Mouse (Mus musculus) liver, embryonic 13.5 days (tissue): Measurements from ENCODE around the gene Ppm1h. TPM values are rescaled to one million over a fixed set of nuclear protein-coding genes. Genes with fewer than 3 reads are reported as not detected.

Source experiments
- ATAC-seq: fragments of 200-750 bp; cut with Nextera tagmentation; 2 replicates; pipeline ENCODE4 v1.8.0; 2017; ENCODE audit warnings: low read depth, mild to moderate bottlenecking, moderate number of reproducible peaks, moderate library complexity
- DNase-seq: peaks from one replicate; pipeline ENCODE4 v3.0.0; 2022
- H3K27ac ChIP-seq: fragments of 300-500 bp; sonication (generic); 2 replicates; pipeline ENCODE4 v1.5.1; 2015; ENCODE audit warnings: moderate library complexity, mild to moderate bottlenecking, inconsistent platforms
- H3K27me3 ChIP-seq: fragments of 300-500 bp; sonication (generic); 2 replicates; pipeline ENCODE4 v1.6.1; 2015; ENCODE audit warnings: mild to moderate bottlenecking, inconsistent platforms
- H3K36me3 ChIP-seq: fragments of 300-500 bp; sonication (generic); 2 replicates; pipeline ENCODE4 v1.6.1; 2015; ENCODE audit warnings: mild to moderate bottlenecking, inconsistent platforms
- H3K4me1 ChIP-seq: fragments of 300-500 bp; sonication (generic); replicated peaks from 2 replicates; pipeline ENCODE4 v1.6.1; 2015; ENCODE audit warnings: inconsistent platforms
- H3K4me2 ChIP-seq: fragments of 300-500 bp; sonication (generic); 2 replicates; pipeline ENCODE4 v1.6.1; 2015; ENCODE audit warnings: inconsistent platforms, mild to moderate bottlenecking, moderate library complexity
- H3K4me3 ChIP-seq: fragments of 300-500 bp; sonication (generic); replicated peaks from 2 replicates; pipeline ENCODE4 v1.5.1; 2015; ENCODE audit warnings: mild to moderate bottlenecking, inconsistent platforms
- H3K9ac ChIP-seq: fragments of 300-500 bp; sonication (generic); 2 replicates; pipeline ENCODE4 v1.6.1; 2015; ENCODE audit warnings: mild to moderate bottlenecking, inconsistent platforms
- H3K9me3 ChIP-seq: fragments of 300-500 bp; sonication (generic); replicated peaks from 2 replicates; pipeline ENCODE4 v1.6.1; 2016; ENCODE audit warnings: inconsistent platforms
- WGBS: fragments of 180-500 bp; shearing (Covaris S2); methylation state at CpG from one replicate; pipeline ENCODE4 v1.1.7; 2015; ENCODE audit not compliant: insufficient replicate concordance; 5-methylcytosine and 5-hydroxymethylcytosine counted together
- polyA plus RNA-seq: library from polyadenylated mRNA; unstranded; fragments of >200 nt; fragmentation: Nextera tagmentation; extraction: Ambion mirVana; gene quantifications from 2 replicates; pipeline ENCODE4 v1.2.1, GENCODE M21; 2015

Ppm1h gene
- polyA plus RNA-seq, 1 experiment from 2014 or later = 1.5 TPM

DNA sequence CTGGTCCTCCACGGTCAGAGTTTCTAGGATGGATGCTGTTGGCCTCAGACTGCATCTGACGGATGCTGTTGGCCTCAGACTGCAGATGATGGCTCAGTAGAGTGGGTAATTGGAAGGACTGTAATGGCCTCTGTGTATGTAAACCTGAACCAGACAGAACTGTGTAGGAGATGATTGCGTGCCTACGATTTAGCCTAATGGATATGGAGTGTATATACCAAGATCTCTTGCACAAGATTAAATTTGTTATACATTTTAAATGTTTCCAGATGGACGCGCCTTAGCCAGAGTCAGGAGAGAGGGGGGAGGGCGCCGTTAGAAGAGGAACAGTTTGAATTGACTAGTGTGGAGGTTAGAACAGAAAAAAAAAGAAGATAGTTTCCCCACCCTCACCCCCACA is 233.1 kb downstream of the Ppm1h start:
- Histone ChIP-seq H3K4me3 (no peak overlapping the region), H3K36me3 (no peaks in the 10 kb centered on the region), H3K4me1 (peaks cover 5% of the 10 kb centered on the region; the same call in 1 of the 2 replicates), H3K4me2 (no peak overlapping the region), H3K9ac (no peak overlapping the region), H3K9me3 (no peaks in the 10 kb centered on the region), H3K27ac (no peak overlapping the region), H3K27me3 (no peaks in the 10 kb centered on the region)
- no peak for ATAC-seq
- no peak for DNase-seq
- 68% methylated on average over 8 of the region's 8 CpGs for WGBS

DNA sequence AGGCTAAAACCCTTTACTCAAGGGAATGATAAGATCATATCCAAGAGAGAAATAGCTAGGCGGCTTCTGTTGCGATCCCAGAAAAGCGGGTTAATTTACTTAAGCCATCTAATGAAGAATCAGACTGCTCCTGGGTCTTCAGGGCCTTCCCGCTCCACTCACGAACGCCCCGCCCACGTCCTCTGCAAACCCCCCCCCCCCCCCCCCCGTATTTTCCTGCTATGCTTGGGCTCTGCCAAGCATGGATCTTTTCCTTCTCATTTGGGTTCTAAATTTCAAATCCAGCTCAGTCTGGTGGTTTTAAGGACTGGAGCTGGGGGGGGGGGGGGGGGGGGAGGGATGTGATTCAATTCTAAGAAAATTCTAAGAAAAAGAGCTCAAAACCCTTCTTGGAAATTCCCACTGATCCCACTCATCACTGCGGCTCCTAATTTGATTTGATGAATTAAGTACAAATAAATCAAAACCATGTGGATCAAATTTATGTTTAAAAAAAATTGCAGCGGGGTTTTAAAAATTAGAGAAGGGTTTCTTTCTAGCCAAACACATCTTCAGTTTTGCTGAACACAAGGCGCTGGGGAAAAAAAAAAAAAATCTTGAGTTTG is 233.6 kb downstream of the Ppm1h start:
- WGBS = 55% methylated on average over 9 of the region's 12 CpGs
- Histone ChIP-seq H3K9ac (no peak overlapping the region), H3K4me1 (peaks cover 5% of the 10 kb centered on the region; the same call in 1 of the 2 replicates), H3K27me3 (no peaks in the 10 kb centered on the region), H3K27ac (no peak overlapping the region), H3K4me2 (no peak overlapping the region), H3K36me3 (no peaks in the 10 kb centered on the region), H3K4me3 (no peak overlapping the region), H3K9me3 (no peaks in the 10 kb centered on the region)
- no peak for DNase-seq
- ATAC-seq = no peak

DNA sequence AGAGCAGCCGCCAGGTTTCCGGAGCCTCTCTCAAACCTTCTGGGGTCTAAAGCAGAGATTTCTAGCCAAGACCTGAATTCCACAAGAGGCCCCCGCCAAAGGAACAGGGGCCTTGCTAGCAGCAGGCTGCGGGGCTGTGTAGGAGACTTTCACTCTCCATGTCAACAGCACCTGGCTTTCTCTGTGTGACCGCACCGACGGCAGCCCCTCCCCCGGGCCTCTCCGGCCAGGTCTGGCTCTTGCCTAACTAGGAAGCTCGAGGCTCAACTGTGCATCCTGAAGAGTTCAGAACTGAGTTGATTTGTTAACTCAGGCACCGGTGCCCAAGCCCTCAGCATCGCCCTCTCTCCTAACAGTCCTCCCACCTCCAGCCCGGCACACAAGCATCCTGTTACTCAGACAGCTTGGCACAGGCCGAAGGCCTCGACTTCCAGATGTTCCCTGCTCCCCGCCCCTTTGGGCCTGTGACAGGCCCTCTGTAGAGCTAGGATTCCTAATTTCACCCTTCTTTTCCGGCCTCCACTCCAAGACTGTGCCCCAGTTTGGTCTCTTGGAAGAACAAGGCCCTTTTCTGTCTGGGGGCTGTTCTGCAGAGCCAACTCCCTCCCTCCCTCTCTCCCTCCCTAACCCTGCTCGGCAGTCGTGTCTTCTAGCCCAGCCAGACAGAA is 234.3 kb downstream of the Ppm1h start:
- Histone ChIP-seq H3K4me3 (no peak overlapping the region), H3K4me1 (peaks cover 5% of the 10 kb centered on the region; the same call in 1 of the 2 replicates), H3K9me3 (no peaks in the 10 kb centered on the region), H3K27me3 (no peaks in the 10 kb centered on the region), H3K9ac (no peak overlapping the region), H3K27ac (no peak overlapping the region), H3K36me3 (no peaks in the 10 kb centered on the region), H3K4me2 (no peak overlapping the region)
- WGBS = 40% methylated on average over 19 of the region's 19 CpGs
- DNase-seq (no peak), ATAC-seq (no peak)

DNA sequence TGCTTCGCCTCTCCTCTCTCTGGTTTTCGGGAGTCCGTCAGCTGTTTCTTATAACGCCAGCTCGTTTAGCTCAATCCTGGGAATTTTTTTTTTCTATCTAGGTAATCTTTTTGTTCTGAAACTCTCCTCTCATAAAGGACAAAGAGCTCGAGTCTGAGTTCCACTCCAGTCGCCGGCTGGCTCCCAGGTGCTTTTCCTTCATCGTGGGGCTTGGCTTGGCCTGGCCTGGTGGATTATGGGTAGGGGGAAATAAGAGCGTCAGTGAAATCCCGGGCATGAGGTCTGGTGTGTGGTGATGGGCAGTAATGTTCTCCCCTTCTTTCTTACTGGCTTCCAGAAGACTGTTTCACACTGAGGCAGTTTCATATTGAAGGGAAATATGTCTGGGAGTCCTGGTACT is 234.8 kb downstream of the Ppm1h start:
- DNase-seq (no peak), ATAC-seq (no peak)
- no peak overlapping the region for H3K4me2 ChIP-seq
- H3K9me3 ChIP-seq = no peaks in the 10 kb centered on the region
- H3K27me3 ChIP-seq = no peaks in the 10 kb centered on the region
- no peak overlapping the region for H3K4me3 ChIP-seq
- peaks cover 5% of the 10 kb centered on the region; the same call in 1 of the 2 replicates for H3K4me1 ChIP-seq
- H3K27ac ChIP-seq = no peak overlapping the region
- H3K36me3 ChIP-seq = no peaks in the 10 kb centered on the region
- 75% methylated on average over 11 of the region's 11 CpGs for WGBS
- H3K9ac ChIP-seq = no peak overlapping the region

DNA sequence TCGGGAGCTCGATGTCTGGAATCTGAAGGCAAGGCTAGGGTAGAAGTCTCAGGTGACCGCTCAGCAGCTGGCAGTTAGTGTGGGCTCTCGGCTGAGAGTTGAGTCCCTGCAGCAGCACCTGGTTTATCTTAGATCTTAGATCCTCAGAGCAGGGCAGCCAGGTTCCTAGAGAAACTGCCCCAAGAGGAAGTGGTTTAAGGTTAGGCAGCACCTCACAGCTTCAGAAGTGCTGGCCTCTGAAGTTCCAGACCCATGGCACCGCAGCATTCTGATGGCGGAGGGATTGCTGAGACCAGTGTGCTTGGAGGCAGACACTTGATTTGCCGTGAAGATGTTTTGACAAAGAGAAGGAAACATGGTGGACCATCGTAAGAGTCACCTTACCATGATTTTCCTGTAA is 237.3 kb downstream of the Ppm1h start:
- Histone ChIP-seq H3K4me3 (no peak overlapping the region), H3K27me3 (no peaks in the 10 kb centered on the region), H3K4me2 (no peak overlapping the region), H3K4me1 (no peaks in the 10 kb centered on the region), H3K9ac (no peak overlapping the region), H3K9me3 (no peaks in the 10 kb centered on the region), H3K36me3 (no peaks in the 10 kb centered on the region), H3K27ac (no peak overlapping the region)
- no peak for ATAC-seq
- WGBS = 62% methylated on average over 8 of the region's 8 CpGs
- no peak for DNase-seq

DNA sequence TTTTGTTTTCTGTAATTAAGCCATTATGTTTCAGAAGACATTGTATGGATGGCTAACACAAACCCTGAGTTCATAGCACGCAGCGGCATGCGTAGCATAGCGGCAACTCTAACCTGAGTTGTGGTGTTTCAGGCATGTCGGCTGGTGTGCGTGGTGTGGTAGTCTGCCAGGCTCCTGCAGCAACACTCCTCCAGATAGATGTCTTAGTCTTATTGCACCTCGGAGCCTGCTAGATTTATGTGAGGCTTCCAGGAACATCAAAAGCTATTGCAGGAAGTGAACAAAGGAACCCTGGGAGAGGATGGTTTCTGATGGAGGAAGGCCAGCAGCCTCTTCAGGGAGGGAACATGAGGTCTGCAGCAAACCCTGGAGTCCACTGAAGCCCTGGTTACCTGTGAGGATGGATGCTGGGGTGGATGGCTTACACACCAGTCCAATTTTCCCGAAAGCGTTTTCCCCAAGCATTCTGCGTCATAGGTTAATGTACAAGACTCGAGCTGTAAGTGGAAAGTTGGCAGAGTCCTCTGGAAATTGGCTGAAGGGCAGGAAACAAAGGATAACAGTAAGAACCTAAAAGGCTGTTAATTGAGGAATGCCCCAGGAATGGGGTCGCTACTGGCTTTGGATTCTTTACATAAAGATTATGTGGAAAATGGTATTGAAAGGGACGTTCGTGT is 239.2 kb downstream of the Ppm1h start:
- Histone ChIP-seq H3K4me2 (no peak overlapping the region), H3K4me3 (no peak overlapping the region), H3K9ac (no peak overlapping the region), H3K4me1 (no peaks in the 10 kb centered on the region), H3K27ac (no peak overlapping the region), H3K27me3 (no peaks in the 10 kb centered on the region), H3K9me3 (no peaks in the 10 kb centered on the region), H3K36me3 (no peaks in the 10 kb centered on the region)
- DNase-seq = no peak
- WGBS = 82% methylated on average over 14 of the region's 14 CpGs
- no peak for ATAC-seq

DNA sequence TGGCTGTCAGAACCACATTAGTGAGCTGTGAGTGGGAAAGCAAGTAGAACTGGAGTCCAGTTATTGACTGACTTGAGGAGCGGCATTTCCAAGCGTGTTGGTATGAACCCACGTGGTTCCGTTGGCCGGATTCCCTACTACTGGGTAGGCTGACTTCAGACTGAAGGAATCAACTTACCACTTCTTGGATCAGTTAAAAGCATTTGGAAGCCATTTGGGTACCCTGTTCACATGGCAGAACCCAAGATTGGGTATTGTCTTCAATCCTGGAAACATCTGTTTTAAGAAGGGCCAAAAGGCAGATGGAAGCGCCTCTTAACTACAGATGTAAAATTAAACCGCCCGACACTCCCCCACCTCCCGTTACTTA is 239.7 kb downstream of the Ppm1h start:
- Histone ChIP-seq H3K4me3 (no peak overlapping the region), H3K4me2 (no peak overlapping the region), H3K9me3 (no peaks in the 10 kb centered on the region), H3K9ac (no peak overlapping the region), H3K27me3 (no peaks in the 10 kb centered on the region), H3K36me3 (no peaks in the 10 kb centered on the region), H3K27ac (no peak overlapping the region), H3K4me1 (no peaks in the 10 kb centered on the region)
- DNase-seq (no peak), ATAC-seq (no peak)
- WGBS = 85% methylated on average over 9 of the region's 9 CpGs

DNA sequence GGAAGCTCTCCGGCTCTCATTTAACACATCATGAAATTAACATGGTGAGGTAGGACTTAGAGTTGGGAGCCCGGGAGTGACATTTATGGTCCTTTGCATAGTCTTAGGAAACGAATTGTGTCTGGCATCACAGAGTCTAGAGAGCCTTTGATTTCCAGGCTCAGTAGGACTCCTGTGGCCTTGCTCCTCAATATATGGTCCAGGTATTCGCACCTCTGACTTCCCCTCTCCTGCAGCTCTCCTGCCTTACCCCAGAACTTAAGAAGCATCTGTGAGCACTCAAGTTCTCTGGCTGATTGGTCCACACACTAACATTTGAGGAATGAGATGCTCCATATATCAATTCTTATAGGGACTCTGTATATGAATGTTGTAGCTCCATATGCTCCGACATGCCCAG is 240.2 kb downstream of the Ppm1h start:
- H3K4me1 ChIP-seq = no peaks in the 10 kb centered on the region
- DNase-seq = no peak
- H3K9me3 ChIP-seq = no peaks in the 10 kb centered on the region
- no peaks in the 10 kb centered on the region for H3K27me3 ChIP-seq
- H3K9ac ChIP-seq = no peak overlapping the region
- WGBS = 76% methylated on average over 5 of the region's 5 CpGs
- ATAC-seq = no peak
- no peak overlapping the region for H3K27ac ChIP-seq
- no peak overlapping the region for H3K4me3 ChIP-seq
- H3K36me3 ChIP-seq = no peaks in the 10 kb centered on the region
- H3K4me2 ChIP-seq = no peak overlapping the region

DNA sequence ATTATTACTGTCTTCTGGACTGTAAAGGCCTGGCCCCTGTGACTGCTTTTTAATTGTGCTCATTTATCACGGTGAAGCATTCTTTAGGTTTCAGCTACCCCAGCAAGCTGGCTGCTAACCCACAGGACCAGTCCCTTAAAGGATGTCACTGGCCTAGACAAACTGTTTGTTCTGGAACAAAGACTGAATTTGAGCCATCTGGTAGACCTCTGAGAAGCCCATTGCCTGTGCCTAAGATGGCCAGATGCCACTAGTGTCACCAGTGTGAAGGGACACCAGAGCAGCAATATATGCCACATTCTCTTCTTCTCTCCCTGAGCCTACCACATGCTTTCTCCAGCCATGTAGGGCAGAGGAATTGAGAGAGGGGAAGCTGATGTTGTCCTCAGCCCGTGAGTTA is 240.9 kb downstream of the Ppm1h start:
- Histone ChIP-seq H3K4me2 (no peak overlapping the region), H3K9ac (no peak overlapping the region), H3K36me3 (no peaks in the 10 kb centered on the region), H3K27me3 (no peaks in the 10 kb centered on the region), H3K4me3 (no peak overlapping the region), H3K9me3 (no peaks in the 10 kb centered on the region), H3K4me1 (no peaks in the 10 kb centered on the region), H3K27ac (no peak overlapping the region)
- 61% methylated on average over 2 of the region's 2 CpGs for WGBS
- DNase-seq = no peak
- ATAC-seq = no peak

DNA sequence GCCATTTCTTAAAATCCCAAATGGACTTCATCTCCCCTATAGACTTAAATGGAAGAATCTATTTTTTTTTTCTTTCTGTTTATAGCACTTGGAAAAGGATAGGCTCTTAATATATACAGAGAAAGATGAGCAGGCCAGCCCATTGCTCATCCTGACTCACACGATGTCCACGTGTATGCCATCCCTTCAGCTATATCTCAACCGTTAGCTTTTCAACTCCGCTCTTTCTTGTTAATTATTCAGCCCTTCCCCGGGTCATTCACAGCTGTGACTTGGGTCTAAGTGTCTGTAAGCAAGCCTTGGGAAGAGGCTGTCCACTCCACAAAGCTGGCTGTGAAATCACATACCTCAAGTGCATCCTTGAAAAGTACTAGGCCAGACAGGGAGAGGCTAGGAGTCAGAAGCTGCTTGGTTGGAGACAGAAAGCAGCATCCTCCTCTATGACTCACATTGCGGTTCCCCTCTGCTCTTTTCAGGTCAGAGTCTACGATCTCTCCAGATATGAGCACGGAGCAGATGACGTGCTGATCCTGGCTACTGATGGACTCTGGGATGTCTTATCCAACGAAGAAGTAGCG is 241.7 kb downstream of the Ppm1h start:
- H3K9ac ChIP-seq = no peak overlapping the region
- WGBS = 77% methylated on average over 11 of the region's 11 CpGs
- H3K4me3 ChIP-seq = no peak overlapping the region
- H3K4me1 ChIP-seq = no peaks in the 10 kb centered on the region
- ATAC-seq (no peak), DNase-seq (no peak)
- H3K36me3 ChIP-seq = no peaks in the 10 kb centered on the region
- H3K4me2 ChIP-seq = no peak overlapping the region
- no peaks in the 10 kb centered on the region for H3K27me3 ChIP-seq
- no peak overlapping the region for H3K27ac ChIP-seq
- H3K9me3 ChIP-seq = no peaks in the 10 kb centered on the region

DNA sequence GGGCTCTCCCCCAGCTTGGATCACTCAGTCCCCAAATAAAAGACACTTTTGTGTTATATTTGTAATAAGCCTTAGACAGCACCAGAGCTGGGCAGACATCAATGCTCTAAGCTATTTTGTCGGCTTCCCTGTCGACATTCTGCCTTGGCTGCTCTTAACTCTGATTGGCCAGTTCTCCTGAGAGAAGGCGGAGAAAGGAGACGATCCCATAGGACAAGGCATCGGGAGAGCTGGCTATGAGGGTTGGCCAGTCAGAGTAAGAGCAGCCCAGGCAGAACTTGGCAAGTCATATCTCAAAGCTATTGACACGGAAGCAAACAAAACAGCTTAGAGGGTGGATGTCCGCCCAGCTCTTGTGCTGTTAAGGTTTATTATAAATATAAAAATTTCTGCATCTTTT is 243.7 kb downstream of the Ppm1h start:
- Histone ChIP-seq H3K9ac (no peak overlapping the region), H3K4me3 (no peak overlapping the region), H3K9me3 (no peaks in the 10 kb centered on the region), H3K4me2 (no peak overlapping the region), H3K36me3 (no peaks in the 10 kb centered on the region), H3K27me3 (no peaks in the 10 kb centered on the region), H3K4me1 (no peaks in the 10 kb centered on the region), H3K27ac (no peak overlapping the region)
- ATAC-seq (no peak), DNase-seq (no peak)
- 48% methylated on average over 7 of the region's 7 CpGs for WGBS
